Mouse (Mus musculus) thymus, postnatal 14 days (tissue): ENCODE data around the gene Ppm1a.
"Not testable (repeated sequence)": the region's sequence is repeated elsewhere in the genome, so short reads cannot be mapped to it uniquely, and the experiment has no call there.

ENCODE experiments used
- DNase-seq: peaks from one replicate; pipeline ENCODE4 v3.0.0; 2021

Ppm1a gene

GRCm38 (mm10) chr12:72761649-72762261, 4.5 kb downstream of the Ppm1a start:
- DNase-seq, result peak; percentile 76

- no peak for DNase-seq
Measured at GRCm38 (mm10) chr12:72762502-72762901, 5.2 kb downstream of the Ppm1a start.

- DNase-seq, result no peak
Measured at GRCm38 (mm10) chr12:72763156-72763555, 5.9 kb downstream of the Ppm1a start.

- DNase-seq, result no peak
Measured at GRCm38 (mm10) chr12:72767809-72768208, 10.6 kb downstream of the Ppm1a start.

DNA sequence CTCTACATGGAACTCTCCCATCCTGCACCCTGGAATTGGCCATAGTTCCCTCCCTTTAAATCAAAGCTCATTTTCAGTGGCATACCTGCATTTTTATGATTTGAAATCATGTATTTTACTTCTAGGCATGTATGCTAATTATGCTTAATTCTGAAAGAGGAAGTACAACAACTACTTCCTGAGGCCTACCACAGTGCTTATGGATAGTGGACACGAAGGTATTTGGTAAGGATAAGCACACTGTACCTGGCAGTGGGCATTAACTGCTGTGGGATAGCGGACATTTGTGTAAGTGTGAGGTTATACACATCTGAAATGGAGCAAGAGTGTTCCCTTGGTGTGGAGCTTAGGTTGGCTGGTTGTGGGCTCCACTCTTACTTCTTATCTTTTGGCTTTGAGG, 11.0 kb downstream of the Ppm1a start:
- no peak for DNase-seq

DNA sequence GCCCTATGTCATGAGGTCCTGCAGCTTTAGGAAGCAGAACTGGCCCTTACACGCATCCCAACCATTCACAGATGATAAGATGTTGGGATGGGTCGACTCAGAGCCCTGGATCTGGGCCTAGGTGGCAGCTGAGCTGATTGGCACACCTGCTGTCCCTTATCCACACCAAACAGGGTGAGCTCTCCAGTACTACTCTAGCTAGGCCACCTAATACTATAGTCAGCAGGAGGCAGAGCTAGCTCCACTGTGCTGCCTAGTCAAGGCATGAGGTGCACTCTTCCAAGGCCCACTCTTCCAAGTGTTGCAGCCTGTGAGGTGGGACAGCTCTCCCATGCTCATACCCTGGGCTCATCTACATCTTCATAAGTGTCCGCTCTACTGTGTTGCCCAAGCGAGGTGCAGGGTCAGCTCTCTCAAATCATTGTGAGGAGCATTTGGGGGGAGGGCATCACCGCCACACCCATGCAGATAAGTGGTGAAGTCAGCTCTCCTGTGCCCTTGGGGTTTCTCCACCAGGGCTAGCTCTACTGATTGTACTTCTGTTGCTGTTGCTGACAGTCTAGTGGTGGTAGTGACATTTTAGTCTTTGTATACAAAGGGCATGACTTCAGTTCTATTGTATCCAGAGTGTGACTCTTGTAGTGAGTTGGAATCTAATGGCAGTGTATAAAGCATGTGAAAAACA, 12.4 kb downstream of the Ppm1a start:
- no peak for DNase-seq

DNA sequence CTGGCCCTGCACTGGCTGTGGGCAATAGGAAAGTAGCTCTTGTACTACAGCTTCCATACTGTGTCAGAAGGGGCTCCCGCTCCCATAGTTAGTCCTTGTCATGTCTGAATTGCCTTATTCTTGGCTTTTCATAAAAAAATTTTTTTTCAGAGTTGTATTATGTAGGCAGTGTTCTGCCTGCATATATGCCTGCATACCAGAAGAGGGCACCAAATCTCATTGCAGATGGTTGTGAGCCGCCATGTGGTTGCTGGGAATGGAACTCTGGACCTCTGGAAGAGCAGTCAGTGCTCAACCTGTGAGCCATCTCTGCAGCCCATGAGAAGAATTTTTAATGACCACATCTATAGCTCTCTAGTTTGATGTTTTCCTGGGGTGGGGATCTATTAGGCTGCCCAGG, 13.9 kb downstream of the Ppm1a start:
- no peak for DNase-seq

DNA sequence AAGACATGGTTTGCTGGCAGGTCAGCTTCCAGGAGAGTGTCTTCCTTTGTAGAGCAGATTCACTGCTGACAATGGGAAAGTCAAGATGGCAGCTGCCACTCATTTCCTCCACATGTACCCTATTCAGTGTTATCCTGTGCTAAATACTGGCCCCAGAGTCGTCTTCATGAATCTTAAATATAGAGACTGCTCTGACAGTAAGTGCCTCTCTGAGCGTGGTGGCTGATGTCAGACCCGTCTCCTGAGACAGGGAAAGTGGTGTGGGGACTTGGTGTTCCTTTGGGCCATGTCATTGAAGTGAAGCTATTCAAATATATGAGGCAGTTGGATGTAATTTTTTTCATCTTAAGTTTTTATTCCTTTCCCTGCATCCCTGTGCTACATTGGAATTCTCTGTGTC, 14.5 kb downstream of the Ppm1a start:
- DNase-seq, result no peak

GRCm38 (mm10) chr12:72773921-72774320, 16.7 kb downstream of the Ppm1a start:
- no peak for DNase-seq

- DNase-seq, result no peak
Measured at GRCm38 (mm10) chr12:72777244-72777643, 20.0 kb downstream of the Ppm1a start.

- no peak for DNase-seq
Measured at GRCm38 (mm10) chr12:72780136-72780535, 22.9 kb downstream of the Ppm1a start.

DNA sequence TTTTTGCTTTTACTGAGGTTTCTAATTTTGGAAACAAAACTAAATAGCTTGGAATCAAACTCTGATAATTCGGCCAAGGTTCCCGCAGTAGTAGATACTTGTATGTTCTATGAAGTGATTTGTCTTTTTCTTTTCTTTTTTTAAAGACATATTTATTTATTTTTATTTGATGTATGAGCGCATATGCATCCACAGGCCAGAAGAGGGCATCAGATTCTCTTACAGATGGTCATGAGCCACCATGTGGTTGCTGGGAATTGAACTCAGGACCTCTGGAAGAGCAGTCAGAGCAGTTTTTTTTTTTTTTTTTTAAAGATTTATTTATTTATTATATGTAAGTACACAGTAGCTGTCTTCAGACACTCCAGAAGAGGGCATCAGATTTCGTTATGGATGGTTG, 25.5 kb downstream of the Ppm1a start:
- DNase-seq, result not testable (repeated sequence)

GRCm38 (mm10) chr12:72785183-72785930, 28.1 kb downstream of the Ppm1a start:
- no peak for DNase-seq

DNA sequence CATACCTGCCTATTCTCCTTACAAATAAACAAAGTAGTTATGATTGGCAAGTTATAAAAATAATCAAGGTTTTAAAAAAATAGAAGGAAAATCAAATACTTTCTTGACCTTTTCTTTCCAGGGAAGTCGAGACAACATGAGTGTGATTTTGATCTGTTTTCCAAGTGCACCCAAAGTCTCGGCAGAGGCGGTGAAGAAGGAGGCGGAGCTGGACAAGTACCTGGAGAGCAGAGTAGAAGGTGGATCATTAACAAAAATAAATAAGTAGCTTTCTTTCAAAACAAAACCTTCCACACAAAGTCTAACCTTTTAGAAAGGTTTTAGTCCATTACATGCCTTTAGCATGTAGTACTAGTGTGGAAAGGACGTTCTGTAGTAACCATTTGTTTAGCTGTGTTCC, 29.3 kb downstream of the Ppm1a start:
- no peak for DNase-seq

- no peak for DNase-seq
Measured at GRCm38 (mm10) chr12:72786986-72787385, 29.7 kb downstream of the Ppm1a start.

- DNase-seq, result no peak
Measured at GRCm38 (mm10) chr12:72790538-72790937, 33.3 kb downstream of the Ppm1a start.

- DNase-seq, result no peak
Measured at GRCm38 (mm10) chr12:72792320-72793091, 35.3 kb downstream of the Ppm1a start.

GRCm38 (mm10) chr12:72793983-72794382, 36.7 kb downstream of the Ppm1a start:
- DNase-seq, result no peak

- DNase-seq, result no peak
Measured at GRCm38 (mm10) chr12:72809798-72810197, 52.5 kb downstream of the Ppm1a start.

DNA sequence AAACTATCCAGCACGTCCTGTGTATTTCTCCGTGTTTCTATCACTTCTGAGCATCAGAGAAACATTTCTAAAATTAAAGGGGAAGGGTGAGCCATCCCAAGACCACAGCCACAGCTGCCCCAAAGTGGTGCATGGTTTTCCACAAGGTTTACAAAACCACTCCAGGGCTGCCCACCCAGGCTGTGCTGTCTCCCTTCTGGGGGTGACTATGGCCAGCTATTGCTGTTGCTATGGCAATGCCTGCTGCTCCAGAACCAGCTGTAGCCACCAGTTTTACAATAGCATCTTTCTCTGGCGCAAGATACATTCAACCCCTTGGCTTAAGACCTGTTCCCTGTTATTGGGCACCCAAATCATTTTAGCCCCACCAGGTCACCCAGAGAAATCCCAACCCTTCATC, 54.3 kb downstream of the Ppm1a start:
- DNase-seq, result no peak

DNA sequence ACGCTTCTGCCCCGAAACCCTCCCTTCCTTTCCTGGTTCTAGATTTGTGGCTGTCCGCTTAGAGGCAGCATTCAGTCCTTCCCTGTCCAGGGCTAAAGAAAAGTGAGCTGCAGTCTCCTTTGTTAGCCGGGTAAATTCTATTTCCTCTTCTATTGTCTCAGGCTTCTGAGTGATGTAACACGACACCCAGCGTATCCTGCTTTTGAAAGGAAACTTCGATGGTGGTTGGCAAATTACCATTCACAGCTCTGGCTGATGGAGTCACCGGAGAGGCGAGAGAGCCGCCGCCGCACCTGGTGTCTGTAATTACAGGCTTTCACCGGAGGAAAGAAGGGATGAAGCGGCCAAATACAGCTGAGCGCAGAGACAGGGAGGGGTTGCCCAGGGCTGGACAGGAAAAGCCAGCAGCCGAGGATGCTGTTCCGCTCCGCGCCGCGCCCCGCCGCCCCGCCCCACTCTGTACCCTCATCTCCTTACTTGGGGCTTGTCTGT, 63.7 kb downstream of the Ppm1a start:
- peak; percentile 65 for DNase-seq

GRCm38 (mm10) chr12:72821589-72821988, 64.3 kb downstream of the Ppm1a start:
- no peak for DNase-seq

DNA sequence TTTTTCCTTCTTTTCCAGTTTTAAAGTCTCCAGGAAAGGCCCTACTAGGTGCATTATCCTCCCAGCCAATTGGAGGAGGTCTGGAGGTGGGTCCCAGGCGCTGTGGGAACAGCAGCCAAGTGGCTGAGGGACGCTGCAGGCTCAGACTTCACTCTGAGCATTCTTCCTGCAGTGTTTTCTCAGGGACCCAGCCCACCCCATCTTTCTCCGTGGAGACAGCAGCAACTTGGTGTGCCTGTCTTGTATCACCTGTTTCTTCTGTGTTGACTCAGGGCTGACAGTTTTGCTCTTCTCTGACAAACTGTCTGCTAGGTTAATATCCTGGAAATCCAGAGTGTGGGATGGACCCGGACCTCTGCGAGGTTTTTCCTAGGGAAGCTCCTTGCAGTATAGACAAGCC, 68.4 kb downstream of the Ppm1a start:
- no peak for DNase-seq
